Mouse (Mus musculus): Measurements from ENCODE around the gene Strn. TPM values are rescaled to one million over a fixed set of nuclear protein-coding genes. Genes with fewer than 3 reads are reported as not detected.
"Not testable (repeated sequence)": the region's sequence is repeated elsewhere in the genome, so short reads cannot be mapped to it uniquely, and the experiment has no call there.

Gene Strn
- total RNA-seq, 2 experiments from 2014 or later: 18.1 to 20.3 TPM

DNA sequence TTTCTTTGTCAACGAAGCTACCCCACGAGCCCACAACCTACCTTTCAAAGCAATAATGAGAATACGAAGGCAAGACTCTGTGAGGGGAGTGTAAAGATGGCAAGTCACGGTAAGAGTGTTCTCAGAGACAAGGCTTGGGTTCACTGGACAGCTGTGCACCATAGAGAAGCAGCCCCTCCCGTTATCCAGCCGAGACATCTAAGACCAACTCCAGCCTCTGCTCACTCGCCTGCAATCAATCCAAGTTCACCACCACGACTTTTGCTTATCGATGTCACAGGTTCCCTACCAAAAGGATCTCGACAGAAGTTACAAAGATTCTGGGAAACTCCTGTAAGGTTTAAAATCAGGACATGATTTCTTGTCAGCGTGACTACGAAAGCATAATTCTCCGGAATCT is 17.9 kb downstream of the Strn start:
- DNase-seq (ENCODE audit: low spot score in 2 of 2): no peak

DNA sequence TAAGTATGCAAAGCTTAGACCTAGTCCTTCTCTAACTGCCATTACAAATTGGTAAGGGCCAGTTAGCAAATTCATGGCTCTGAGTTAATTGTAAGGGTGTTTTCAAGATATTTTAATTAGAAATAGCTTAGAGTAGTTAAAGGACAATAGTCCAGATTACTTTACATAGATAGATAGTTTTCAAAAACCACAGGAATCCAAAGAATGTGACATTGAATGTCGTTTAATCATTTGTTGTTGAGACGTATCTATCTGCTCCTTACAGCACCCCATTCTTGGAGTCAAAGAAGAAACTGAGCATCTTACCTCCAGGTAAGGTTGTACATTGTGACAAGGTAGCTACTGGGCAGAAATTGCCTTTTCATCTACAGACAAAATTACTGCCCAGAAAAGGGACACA is 26.7 kb downstream of the Strn start:
- DNase-seq (ENCODE audit: low spot score in 2 of 2): no peak

DNA sequence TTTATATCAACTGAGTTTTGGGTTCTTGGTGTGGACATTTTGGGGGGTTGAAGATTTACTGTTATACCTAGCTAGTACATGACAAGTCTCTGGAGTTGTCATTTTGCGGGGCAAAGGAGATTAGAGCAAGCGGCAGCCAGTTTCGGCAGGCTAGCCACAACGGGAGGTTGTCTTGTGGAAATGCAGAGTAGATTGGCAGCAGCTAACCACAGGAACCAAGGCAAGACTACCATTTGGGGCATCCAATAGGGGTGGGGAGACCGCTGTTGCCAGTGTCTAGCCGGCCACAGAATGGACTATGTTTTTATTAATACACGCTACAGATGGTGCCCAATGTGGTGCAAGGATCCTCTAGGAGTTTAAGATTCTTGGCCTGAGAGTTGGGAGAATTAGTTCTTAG is 28.6 kb downstream of the Strn start:
- DNase-seq (ENCODE audit: low spot score in 2 of 2): no peak

DNA sequence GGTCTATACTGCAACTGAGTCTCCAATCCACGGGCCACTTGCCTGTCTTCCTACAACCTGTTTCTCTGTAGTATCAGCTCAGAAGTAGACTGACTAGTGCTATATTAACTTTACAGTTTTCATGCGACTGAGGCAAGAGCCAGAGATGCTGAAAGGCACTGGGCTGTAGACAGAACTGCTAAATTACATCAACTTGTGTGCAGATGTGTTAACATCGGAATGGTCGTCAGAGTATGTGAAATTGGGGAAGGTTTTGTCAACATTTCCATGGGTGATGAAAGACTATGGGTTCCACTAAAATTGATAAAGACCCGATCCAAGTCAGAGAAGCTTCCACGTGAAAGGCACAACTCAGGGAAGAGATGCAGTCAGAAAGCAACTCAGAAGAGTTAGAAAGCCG is 34.0 kb downstream of the Strn start:
- no peak for DNase-seq (ENCODE audit: low spot score in 2 of 2)

DNA sequence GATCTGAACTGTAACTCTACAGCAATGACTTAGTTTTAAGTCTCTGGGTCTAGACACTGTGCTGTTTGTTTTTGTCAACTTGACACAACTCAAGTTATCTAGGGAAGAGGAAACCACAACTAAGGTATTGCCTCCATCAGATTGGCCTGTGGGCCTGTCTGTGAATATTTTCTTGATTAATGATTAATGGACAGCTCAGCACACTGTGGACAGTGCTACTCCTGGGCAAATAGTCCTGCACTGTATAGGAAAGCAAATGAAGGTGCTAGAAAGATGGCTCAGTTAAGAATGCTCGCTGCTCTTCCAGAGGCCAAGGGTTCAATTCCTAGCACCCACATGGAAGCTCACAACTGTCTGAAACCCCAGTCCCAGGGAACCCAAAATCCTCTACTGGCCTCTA is 38.0 kb downstream of the Strn start:
- no peak for DNase-seq (ENCODE audit: low spot score in 2 of 2)

DNA sequence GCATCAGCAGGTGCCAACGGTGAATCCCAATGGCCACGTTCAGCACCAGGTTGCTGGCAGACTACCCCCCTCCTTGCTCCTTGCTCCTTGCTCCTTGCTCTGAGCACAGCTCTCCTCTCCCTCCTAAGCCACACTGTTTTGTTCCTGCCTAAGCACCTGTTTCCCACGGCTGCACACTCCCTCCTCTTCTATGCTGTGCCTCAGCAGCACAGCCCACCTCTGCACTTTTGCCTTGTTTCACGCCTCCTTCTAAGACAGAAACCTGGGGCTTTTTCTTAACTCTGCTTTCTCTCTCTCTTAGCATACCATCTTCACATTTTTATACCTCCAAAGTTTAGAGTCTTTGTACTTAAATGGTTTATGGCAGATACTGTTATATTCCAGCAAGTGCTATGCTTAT is 39.5 kb downstream of the Strn start:
- DNase-seq (ENCODE audit: low spot score in 2 of 2): no peak

DNA sequence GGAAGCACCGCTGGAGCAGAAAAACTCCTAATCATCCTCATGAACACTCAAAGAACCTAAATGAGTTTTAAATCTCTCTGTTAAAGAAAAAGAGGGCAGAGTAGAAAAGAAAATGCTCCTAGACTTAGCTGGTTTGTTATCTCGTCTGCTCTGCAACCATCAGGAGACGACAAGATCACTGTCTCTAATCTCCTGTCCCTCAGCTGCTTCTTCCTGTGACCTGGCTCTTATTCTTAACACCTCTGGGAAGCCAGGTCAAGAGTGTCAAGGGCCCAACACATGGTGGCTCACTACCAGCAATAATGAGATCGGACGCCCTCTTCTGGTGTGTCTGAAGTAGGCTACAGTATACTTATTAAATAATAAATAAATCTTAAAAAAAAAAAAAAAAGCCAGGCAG is 40.1 kb downstream of the Strn start:
- no peak for DNase-seq (ENCODE audit: low spot score in 2 of 2)

DNA sequence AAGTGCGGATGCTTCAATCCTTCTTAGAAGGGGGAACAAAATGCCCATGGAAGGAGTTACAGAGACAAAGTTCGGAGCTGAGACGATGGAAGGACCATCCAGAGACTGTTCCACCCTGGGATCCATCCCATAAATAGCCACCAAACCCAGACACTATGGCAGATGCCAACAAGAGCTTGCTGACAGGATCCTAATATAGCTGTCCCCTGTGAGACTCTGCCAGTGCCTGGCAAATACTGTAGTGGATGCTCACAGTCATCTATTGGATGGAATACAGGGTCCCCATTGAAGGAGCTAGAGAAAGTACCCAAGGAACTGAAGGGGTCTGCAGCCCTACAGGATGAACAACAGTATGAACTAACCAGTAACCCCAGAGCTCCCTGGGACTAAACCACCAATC is 47.8 kb downstream of the Strn start:
- DNase-seq (ENCODE audit: low spot score in 2 of 2): not testable (repeated sequence)

DNA sequence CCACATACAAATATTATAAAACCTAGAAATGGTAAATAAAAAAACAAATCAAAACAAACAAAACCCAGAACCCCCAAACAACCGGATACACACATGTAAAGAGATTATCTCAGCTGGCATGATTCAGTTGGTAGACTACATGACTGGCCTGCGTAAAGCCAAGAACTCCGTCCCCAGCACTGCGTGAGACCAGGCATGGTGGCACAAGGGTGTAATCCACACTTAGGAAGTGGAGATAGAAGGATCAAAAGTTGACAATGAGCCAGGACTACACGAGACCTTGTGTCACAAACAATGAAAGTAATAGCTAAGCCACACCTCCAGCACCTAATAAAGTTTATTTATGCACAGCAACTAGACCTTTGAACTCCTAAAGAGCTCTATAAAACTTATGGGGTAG is 49.0 kb downstream of the Strn start:
- no peak for DNase-seq (ENCODE audit: low spot score in 2 of 2)

DNA sequence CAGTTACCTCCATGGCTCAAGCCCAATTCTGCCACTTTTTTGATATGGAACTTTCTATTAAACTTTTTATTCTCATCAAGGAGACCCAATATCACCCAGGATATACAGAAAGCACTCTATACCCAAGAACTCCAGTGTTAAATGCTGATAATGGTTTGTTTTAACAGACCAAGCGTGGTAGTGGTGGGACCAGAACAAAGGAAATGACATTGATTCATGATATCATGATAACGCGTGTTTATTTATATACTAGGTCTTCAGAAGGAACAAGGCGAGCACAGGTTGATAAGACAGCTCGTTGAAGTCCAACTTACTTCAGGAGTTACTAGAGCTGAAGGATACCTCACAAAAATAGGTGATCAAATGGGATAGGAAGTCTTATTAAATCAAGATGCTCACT is 52.0 kb downstream of the Strn start:
- DNase-seq (ENCODE audit: low spot score in 2 of 2): no peak

DNA sequence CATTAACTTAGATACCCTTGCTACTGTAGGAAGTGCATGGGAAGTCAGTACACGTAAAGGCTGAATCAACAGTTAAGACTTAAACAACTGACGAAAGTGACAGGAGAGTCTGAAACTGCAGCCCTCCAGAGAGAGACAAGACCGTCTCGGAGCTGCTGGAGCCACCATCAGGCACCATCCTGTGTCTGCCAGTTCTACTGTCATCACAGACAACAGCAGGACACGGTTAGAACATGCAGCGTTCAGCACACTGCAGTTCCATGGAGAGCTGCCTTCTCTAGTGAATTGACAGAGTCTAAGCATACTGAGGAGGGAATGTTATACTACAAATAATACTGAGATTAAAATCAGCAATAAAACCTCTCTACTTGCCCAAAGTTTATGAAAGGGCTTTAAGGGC is 54.6 kb downstream of the Strn start:
- no peak for DNase-seq (ENCODE audit: low spot score in 2 of 2)

DNA sequence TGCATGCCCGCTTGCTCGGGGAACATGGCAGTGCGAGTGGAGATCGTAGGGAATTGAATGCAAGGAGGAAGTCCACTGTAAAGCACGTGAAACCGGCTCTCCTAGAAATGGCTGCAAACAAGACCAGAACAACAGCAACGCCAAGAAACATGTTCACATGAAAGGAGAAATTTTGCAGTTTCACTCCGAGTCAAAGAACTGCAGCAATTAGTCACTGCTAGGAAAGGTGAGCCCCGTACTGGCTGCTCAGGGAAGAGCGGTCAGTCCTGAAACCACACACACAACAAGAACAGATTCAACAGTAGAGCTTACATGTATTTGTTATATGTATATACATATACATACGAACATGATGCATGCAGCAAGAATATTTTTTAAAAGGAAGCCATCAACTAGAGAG is 57.5 kb downstream of the Strn start:
- DNase-seq (ENCODE audit: low spot score in 2 of 2): no peak

DNA sequence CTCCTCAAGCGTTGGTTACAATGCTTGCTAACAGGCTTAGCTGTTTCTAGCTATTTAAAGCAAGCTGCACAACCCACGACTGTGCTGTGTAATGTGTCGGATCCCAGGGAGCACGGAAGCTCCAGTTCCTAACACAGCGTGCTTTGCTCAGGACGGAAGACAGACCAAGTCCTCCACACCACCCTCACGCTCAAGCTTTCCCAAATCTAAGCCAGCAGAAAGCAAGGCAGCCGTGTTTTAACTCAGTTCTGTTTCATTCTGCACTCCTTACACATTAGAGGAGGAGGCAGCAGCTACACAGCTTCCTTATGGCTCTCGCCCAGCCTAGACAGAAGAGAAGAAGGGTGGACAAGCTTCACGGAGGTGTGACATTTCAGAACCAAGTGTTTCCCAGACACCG is 60.2 kb downstream of the Strn start:
- no peak for DNase-seq (ENCODE audit: low spot score in 2 of 2)

DNA sequence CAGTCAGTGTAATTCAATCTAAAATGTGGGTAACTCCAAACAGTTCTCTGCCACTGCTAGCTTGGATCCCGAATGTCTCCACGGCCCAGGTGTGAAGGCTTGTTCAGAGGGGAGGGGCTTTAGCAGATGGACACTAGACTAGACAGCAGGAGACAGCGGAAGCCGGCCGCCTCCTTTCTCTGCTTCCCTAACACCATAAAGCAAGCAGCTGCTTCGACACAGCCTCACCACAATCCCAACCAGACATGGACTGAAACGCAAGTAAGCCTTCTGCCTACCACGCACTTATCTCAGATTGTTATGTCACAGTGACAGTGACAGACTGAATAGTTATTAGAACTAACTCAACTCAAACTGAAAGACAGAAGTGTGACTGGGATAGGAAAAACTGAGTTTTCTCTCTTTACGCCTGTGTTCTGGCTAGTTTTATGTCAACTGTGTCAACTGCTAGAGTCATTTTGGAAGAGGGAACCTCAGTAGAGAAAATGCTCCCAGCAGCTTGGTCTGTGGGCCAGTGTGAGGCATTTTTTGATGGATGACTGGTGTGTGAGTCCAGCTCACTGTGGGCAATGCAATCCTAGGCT is 71.9 kb downstream of the Strn start:
- DNase-seq (ENCODE audit: low spot score in 2 of 2): no peak

DNA sequence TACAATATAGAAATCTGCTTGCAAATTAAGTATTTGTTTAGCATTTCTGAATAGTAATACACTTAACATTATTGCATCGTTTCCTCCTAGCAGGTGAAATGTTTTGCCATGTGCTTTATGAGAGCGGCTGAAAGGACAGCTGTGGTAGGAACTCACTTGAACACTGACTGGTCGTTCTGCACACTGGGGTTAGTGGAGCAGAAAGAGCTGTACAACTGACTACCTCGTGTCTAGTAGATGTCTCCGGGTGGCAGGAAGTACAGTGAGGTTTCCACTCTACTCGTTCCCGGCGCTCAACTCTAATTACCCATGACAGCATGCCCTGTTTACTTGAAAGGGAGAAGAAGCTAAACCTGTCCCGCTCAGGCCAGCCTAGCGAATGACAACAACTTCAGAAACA is 82.2 kb downstream of the Strn start:
- no peak for DNase-seq (ENCODE audit: low spot score in 2 of 2)

DNA sequence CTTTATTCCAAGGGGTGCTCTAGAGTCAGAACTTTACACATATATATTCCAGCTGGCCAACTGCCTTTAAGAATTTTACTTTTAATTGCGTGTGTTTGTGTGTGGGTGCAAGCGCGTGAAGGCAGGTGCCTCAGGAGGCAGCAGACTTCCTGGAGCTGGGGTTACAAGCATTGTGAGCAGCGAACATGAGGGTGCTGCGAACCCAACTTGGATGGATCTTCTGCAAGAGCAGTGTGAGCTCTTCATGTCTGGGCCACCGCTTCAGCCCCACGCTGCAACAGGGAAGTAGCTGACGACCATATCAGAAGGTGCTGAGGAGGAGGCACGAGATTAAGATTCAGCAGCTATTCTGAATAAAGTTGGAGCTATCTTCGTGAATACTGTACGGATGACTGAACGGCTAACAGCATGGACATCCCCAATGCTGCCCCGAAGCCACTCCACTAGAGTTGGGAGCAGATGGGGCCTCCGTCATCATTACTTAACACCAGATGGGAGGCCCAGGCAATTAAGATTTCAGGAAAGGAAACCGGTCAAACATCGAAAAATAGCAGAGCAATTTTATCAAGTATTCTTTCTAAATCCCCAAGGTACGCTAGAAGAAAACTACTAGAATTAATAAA is 93.0 kb downstream of the Strn start:
- no peak for DNase-seq (ENCODE audit: low spot score in 2 of 2)

DNA sequence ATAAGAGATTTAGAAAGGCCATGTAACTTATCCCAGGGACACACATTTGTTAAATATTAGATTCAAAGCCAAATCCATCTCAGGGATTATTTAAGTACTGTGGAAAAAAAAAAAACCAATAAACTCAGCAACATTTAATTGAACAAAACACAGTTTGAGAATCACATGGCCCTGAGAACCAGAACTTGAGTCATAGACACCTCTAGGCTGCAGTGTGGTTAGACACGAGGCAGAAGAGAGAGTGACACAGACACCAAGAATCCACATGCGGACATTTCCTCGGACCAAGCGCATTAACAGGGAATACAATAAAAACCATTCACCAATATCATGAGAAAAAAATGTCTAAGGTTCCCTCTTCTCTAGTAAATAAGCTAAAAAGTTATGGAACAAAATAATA is 94.7 kb downstream of the Strn start:
- no peak for DNase-seq (ENCODE audit: low spot score in 2 of 2)

DNA sequence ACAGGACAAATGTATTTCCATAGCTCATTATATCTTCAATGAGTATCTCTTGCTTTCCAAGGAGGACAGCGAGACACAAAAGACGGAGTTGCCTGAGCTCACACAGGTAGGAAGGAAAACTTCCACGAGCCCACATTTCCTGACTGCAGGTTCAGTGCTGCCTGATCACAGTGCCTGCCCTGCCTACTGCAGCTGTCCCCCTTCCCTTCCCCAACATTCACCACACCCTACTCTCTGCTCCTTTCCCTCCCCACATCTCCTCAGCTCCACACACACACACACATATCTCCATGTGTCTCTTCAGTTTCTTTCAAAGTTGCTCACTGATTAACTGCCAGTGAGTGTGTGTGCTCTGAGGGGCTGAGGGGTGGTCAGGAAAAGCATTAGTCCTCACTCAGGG is 96.6 kb downstream of the Strn start:
- no peak for DNase-seq (ENCODE audit: low spot score in 2 of 2)

DNA sequence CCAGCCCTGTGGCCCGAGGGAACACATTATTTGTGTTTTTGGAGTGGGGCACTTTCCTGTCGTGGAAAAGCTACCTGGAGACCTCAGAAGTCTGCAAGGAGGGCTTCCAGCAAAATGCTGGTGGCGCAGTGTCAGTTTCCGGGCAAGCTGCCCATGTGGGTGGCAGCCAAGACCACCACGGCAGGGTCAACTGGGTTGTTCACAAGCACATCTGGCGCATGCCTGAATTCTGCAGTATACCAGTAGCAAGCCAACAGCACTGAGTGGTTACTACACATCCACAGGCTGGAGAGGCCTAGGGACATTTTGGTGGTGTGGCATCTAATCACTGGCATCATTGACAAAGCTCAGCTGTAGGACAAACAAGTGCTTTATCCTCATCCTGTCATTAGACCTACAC is 97.9 kb downstream of the Strn start:
- DNase-seq (ENCODE audit: low spot score in 2 of 2): no peak

DNA sequence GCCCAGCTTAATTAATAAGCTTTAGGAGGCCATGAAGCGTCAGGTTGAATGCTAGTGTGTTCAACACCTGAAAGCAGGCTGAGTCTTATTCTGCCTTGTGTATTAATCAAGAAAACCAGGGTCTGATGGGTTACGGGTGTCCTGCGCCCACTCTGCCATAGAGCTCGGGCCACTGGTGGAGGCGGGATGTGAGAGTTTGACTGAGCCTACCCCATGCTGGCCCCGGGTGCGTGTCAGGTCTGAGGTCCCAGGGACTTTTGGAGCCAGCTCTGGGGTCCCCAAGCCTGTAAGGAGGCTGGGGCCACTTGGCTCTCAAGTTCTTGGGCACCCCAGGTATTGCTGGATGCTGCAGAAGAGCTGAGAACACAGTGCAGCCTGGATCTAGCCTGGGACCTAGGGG is 99.9 kb downstream of the Strn start:
- DNase-seq (ENCODE audit: low spot score in 2 of 2): no peak

DNA sequence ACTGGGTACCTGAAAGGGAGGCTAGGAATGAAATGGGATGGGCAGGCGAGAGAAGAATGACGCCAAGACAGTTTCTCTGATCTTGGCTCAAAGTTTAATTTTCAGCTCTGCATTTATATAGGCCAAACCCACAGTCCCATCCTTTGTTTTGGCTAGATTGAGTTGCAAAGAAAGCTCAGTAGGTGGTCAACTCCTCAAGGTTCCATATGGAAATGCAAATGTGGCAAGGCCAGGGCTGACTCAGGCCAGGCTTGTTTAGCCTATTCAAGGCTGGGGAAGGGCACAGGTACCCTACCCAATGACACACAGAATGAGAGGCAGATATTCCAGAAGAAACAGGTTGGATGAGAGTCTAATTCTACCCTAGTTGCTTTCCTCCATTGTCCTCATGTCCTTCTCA is 101.4 kb downstream of the Strn start:
- no peak for DNase-seq (ENCODE audit: low spot score in 2 of 2)

DNA sequence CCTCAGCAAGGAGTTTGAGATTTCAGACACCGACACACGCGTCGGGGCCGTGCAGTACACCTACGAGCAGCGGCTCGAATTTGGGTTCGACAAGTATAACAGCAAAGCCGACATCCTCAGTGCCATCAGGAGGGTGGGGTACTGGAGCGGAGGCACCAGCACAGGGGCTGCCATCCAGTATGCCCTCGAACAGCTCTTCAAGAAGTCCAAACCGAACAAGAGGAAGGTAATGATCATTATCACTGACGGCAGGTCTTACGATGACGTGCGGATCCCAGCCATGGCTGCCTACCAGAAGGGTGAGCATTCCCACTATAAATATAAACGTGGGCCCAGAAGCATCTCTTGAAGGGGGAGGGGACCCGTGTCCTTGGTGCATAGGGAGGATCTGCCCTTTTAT is 112.1 kb downstream of the Strn start:
- no peak for DNase-seq (ENCODE audit: low spot score in 2 of 2)

DNA sequence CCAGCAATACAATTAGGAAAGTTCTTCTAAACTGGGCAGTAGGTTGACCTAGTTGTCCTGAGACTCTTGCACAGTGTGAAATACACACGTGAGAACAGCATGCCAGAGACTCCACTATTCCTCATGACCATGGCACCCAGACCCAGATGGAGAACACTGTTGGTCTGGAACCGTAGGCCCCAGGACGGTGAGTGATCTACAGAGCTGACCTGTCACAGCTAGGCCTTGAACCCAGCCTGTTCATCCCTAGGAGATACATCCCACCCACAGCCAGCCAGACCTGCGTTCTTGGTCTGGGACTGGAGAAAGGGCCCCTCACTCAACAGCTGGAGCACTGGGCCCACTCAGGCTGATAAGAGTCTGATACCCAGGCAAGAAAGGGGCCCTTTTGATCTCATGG is 115.1 kb downstream of the Strn start:
- DNase-seq (ENCODE audit: low spot score in 2 of 2): no peak

DNA sequence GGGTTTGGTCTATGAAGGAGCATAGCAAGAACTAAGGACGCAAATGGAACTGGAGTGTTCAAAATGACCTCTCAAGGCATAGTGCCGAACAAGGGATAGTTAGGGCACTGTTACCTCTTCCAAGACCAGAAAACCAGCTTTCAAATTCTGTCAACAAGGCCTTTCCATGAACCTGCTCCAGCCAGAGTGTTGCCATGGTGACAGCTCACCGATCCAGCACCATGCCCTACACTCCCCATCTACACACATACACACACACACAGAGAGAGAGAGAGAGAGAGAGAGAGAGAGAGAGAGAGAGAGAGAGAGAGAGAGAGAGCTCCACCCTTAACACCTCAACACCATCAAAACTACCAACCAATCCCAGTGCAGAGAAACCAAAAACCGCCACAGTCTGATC is 116.3 kb downstream of the Strn start:
- DNase-seq (ENCODE audit: low spot score in 2 of 2): no peak

All from adrenal gland, adult 18-20 months (tissue).